Mouse (Mus musculus): ENCODE measurements around the gene Ldb1.
A peak's percentile ranks its signal among the peaks of the same experiment; 100 is the strongest.

Gene Ldb1

GRCm38 (mm10) chr19:46043380-46043779 lies 1.6 kb downstream of the Ldb1 start:
- DNase-seq: no peak

DNA sequence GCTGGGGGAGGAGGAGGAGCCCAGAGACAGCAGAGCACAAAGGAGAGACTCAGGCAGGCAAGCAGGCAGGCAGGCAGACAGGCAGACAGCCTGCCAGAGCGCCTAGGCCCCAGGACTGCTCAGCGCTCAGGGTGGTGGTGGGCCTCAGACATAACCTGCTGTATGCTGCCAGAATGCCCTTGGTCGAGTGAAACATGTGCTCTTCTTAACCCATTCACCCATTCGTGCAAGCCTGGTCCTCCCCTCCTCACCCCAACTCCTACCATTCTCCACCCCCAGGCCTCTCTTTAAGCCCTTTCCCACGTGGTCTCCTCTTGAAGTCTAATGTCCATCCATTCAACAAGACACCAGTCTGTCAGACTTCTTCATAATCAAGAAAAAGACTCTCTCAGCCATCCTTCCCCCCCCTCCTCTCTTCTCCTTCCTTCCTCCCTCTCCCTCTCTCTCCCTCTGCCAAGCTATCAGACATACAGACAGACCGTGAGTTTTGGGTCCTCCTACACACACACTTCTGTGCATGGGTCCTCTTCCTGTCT lies 2.5 kb downstream of the Ldb1 start:
- DNase-seq: peak; percentile 67

DNA sequence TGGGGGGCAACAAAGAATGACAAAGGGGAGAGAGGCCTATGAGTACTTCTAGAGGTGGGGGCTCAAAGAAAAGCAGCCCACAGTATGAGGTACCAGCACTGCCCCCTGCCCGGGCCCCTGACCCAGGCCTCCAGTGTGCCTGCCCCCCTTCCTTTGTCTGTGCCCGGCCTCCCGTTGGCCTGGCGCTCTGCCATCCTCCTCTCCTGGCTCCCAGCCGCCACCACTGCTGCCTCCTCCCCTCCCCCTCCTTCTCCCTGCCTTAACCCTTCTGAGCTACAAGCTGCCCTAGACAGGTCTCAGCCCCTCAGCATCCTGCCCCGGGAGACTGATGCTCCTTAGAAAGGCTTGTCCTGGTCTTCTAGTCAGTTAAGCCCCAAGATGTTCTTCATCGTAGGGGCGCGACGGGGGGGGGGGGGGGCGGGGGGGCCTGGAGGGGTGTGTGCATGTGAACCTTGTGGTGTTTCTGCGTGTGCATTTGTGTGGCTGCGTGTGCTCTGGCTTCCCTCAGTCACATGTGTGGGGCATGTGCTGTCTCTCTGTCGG lies 3.0 kb downstream of the Ldb1 start:
- DNase-seq: peak; percentile 69

- peak; percentile 29 for DNase-seq
These were observed 3.6 kb downstream of the Ldb1 start for GRCm38 (mm10) chr19:46041299-46041932.

- peak; percentile 70 for DNase-seq
These were observed 4.7 kb downstream of the Ldb1 start for GRCm38 (mm10) chr19:46040149-46040902.

DNA sequence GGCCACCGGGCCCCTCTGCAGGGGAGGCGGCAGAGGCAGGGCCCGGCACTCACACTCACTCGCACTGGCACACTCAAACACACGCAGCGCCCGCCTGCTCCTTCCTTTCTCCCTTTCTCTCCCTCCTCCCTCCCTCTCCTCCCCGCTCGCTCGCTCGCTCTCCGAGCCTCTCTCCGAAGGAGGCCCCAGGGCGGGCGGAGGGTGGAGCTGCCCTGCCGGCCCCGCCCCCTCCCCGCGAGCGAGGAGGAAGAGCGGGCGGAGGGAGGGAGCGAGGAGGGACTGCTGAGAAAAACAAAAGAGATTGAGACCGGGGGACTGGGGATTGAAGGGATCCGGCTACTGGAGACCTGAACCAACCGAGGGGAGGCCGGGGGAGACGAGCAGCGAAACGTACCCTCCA lies 5.5 kb downstream of the Ldb1 start:
- DNase-seq: peak; percentile 96

DNA sequence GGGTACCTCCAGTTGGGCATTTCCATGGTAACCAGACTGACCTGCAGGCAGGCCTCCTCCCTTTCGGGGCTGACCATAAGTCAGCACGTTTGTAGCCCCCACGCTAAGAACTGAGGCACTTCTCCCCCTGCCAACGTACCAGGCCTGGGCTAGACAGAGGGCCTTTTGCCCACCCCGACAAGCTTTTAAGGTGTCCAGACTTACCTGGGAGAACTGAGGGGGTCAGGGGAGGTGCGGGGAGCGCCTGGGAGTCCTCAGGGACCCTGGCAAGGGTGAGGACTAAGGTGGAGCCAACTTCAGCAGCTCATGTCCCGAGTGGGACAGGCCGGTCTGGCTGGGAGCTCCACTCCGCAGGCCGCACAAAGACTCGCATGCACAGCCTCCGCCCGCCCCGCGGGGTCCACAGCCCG lies 6.2 kb downstream of the Ldb1 start:
- peak; percentile 58 for DNase-seq

DNA sequence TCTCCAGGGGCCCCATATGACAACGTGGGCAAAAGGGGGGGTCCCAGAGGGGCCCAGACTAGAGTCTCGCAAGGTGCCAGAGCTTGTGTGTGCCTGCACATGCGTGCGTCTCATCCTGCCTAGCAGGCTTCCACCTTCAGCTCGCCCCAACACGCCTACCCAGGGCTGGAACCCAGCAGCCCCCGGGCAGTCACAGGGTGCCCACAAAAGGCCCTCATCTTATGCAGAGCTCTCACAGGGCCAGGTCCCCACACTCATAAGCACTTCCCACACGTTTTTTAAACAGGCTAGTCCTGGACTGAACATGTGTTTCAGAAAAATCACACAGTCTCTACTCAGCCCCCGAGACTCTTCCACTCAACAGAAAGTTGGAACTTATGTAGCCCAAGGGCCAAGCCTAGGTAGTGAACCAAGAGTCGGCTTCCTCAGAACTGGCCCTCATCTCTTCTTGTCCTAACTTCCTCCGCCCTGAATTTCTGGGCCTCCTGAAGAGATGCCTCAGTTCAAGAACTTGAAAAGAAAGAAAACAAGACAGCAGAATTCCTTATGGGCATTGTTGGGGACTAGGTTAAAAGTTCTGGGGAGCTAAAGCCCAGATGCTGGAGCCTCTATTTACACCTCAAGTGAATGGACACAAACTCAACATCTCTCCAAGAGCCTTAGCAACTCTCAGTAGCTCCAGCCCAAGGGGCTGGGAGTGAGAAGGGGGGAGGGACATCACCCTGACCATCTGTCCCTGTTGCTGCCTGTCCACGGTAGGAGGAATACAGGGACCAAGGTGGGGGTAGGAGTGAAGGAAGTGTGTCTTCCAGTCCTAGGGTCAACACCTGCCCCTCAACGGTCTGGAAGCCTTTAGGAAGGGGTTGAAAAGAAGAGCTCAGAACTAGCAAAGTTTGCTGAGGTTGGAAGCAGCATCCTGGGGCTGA lies 6.8 kb downstream of the Ldb1 start:
- peak; percentile 62 for DNase-seq

DNA sequence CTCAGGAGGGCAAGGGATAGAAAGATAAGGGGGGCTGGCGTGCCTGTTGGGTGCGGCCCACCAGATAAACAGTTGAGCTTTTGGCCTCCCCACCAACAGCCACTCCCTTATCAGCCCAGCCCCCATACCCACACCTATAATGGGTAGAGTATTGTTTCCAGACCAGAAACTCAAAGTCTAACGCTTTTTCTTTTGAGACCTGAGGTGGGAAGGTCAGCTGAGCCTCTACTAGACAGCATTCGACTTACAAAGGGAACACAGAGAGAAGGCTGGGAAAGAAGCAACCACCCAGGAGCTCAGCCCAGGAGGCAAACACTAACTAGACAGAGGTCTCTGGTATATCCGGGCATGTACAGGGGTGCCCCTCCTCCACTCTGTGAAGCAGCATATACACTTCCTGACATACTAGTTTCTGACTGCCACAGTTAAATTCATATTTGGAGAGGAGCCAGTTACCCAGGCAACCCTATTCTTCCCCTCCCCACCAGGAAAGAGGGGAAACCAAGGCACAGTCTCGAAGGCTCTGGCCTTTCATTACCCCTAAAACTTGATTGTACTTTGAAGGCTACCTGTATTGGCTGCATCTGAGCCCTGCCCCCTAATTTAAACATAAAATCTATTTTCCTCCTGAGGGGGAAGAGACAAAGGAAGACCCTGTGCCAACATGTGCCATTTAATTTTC lies 7.6 kb downstream of the Ldb1 start:
- DNase-seq: peak; percentile 77

DNA sequence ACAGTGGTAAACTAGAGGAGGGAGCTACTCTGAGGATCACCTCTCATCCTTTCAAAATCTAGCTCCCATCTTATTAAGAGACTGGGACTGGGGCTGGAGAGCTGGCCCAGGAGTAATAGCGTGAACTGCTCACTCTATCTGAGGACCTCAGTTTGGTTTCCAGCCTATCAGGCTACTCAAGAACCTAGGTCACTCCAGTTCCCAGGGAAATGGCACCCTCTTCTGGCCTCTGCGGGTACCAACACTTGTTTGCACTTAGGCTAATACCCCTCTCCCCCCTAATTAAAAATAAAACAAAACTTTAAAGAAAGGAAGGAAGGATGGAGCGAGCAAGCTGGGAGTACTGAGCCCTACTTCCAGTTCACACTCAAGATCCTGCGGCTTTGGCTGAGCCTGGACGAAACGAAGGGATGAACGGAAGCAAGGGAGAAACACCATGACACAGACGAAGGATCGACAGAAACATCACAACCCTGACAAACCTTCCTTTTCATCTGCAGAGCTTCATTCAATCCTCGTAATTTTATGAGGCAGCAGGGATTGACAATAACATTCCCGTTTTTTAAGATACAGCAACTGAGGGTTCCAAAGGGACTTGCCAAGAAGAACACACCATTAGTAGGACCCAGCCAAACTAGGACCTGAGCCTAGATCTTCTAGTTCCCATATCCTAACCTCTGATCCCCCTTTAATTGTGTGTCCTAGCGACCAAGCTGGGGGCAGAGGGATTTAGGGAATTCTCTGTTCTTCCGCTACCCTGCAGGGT lies 8.4 kb downstream of the Ldb1 start:
- DNase-seq: peak; percentile 43

- no peak for DNase-seq
These were observed 9.0 kb downstream of the Ldb1 start for GRCm38 (mm10) chr19:46035971-46036370.

DNA sequence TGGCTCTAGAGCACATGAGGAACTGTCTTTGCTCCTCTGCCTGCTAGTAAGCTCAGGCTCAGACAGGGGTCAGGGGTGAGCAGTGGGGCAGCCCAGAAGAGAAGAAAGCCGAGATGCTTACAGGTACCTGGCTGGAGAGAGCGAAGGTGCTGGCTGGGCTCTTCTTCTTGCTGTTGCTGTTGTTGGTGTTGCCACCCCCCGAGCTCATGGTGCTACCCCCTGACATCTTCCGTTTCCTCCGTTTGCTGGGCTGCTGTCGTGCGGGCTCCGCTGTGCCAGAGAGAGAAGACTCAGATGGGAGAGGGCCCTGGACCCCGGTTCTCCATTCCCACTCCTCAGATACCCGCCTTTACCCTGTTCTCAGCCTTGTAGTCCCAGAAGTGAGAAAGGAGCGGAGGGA lies 11.1 kb downstream of the Ldb1 start:
- DNase-seq: no peak

- DNase-seq: no peak
These were observed 12.1 kb downstream of the Ldb1 start for GRCm38 (mm10) chr19:46032731-46033510.

DNA sequence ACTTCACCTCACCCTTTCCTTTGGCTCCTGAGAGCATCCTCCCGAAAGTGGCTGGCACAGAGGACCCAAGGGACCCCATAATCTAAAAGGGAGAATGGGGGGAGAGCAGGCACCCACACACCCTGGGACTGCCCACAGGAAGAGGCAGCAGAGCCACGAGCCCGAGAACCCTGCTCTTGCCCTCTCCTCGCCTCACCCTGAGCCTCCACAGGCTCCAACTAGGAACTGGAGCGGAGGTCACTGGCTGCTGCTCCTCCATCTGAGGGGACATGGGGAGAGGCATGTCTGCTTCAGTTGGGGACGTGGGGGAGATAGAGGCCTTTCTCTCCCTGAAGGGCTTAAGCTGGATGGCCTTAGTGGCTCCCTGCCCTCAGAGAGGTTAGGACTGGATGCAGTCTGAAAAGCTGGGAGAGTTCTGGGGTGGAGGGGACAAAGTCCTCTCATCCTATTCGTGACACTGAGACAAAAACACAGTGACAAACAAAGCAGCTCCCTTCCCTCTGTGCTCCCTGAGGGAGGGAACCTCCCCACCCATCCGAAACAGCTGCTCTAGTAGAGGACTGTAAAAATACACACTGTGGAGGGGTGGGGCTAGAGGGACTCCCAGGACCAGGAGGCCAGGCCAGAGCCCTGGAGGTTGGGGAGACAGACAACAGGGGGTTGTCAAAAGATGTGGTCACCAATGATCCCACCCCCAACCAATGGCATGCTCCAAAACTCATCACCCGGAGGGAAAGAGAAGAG lies 13.2 kb downstream of the Ldb1 start:
- no peak for DNase-seq

GRCm38 (mm10) chr19:46030196-46030983 lies 14.6 kb downstream of the Ldb1 start:
- DNase-seq: no peak

DNA sequence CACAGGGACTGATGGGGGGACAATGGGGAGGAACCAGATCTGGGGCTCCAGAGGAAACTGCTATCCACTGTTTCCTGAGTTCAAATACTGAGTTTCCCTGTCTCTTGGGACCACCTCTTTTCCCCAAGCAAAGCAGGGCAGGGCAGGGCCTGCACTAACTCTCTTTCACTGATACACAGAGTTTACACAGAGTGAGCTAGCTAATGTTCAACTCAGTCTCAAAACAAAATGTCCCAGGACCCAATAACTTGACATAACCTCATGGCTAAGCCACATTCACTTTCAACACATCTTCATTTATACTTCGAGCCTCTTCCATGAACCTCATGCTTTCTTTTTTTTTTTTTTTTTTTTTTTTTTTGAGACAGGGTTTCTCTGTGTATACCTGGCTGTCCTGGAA lies 15.4 kb downstream of the Ldb1 start:
- DNase-seq: no peak

GRCm38 (mm10) chr19:46028747-46029320 lies 16.2 kb downstream of the Ldb1 start:
- DNase-seq: no peak

GRCm38 (mm10) chr19:46026567-46026966 lies 18.4 kb downstream of the Ldb1 start:
- no peak for DNase-seq

- DNase-seq: no peak
These were observed 20.1 kb downstream of the Ldb1 start for GRCm38 (mm10) chr19:46024959-46025358.

All from thymus, postnatal 25 days (tissue).